Mouse (Mus musculus) forebrain, postnatal 0 days (tissue): ENCODE results near the gene Cdk12. TPM values are rescaled to one million over a fixed set of nuclear protein-coding genes. Genes with fewer than 3 reads are reported as not detected.

Experiments
- ATAC-seq: fragments of 200-750 bp; cut with Nextera tagmentation; 2 replicates; pipeline ENCODE4 v1.8.0; 2017; ENCODE audit warnings: mild to moderate bottlenecking, moderate library complexity
- DNase-seq: peaks from one replicate; pipeline ENCODE4 v3.0.0-alpha.2; 2015
- H3K27ac ChIP-seq: fragments of 300-500 bp; sonication (generic); 2 replicates; pipeline ENCODE4 v1.5.1; 2014; ENCODE audit warnings: low read depth, mild to moderate bottlenecking, antibody characterized with exemption, low read length, moderate library complexity, mixed read lengths
- H3K27me3 ChIP-seq: fragments of 300-500 bp; sonication (generic); 2 replicates; pipeline ENCODE4 v1.6.1; 2014; ENCODE audit warnings: mild to moderate bottlenecking, low read length, mixed read lengths; ENCODE audit not compliant: insufficient read depth
- H3K36me3 ChIP-seq: fragments of 300-500 bp; sonication (generic); 2 replicates; pipeline ENCODE4 v1.6.1; 2014; ENCODE audit warnings: mild to moderate bottlenecking, moderate library complexity; ENCODE audit not compliant: insufficient read depth
- H3K4me1 ChIP-seq: fragments of 300-500 bp; sonication (generic); 2 replicates; pipeline ENCODE4 v1.6.1; 2014; ENCODE audit warnings: antibody characterized with exemption; ENCODE audit not compliant: insufficient read depth
- H3K4me2 ChIP-seq: fragments of 300-500 bp; sonication (generic); 2 replicates; pipeline ENCODE4 v1.6.1; 2014; ENCODE audit warnings: low read depth, mild to moderate bottlenecking, moderate library complexity
- H3K4me3 ChIP-seq: fragments of 300-500 bp; sonication (generic); 2 replicates; pipeline ENCODE4 v1.5.1; 2014; ENCODE audit warnings: low read depth, low read length, mixed read lengths
- H3K9ac ChIP-seq: fragments of 300-500 bp; sonication (generic); 2 replicates; pipeline ENCODE4 v1.6.1; 2014; ENCODE audit warnings: mild to moderate bottlenecking
- H3K9me3 ChIP-seq: fragments of 300-500 bp; sonication (generic); 2 replicates; pipeline ENCODE4 v1.6.1; 2016; ENCODE audit warnings: low read length
- CTCF ChIP-seq: sonication (generic); IDR thresholded peaks from 2 replicates; pipeline ENCODE4 v1.5.1; 2016; ENCODE audit warnings: antibody characterized with exemption, control low read depth, low read depth
- WGBS: fragments of 180-500 bp; shearing (Covaris S2); extraction: QIAGEN DNeasy Blood & Tissue Kit; methylation state at CpG from one replicate; pipeline ENCODE4 v1.1.7; 2014; 5-methylcytosine and 5-hydroxymethylcytosine counted together
- polyA plus RNA-seq: library from polyadenylated mRNA; unstranded; fragments of >200 nt; fragmentation: Nextera tagmentation; extraction: Ambion mirVana; gene quantifications from 2 replicates; pipeline ENCODE4 v1.2.1, GENCODE M21; 2015
- total RNA-seq: library from RNA; depleted of rRNA; stranded (reverse); fragments of >200 nt; gene quantifications from 2 replicates; pipeline ENCODE4 v1.2.3, GENCODE M21; 2014

Gene Cdk12
- total and polyA plus RNA-seq, 2 experiments from 2014 or later = 4.5 to 35.5 TPM

GRCm38 (mm10) chr11:98320806-98321676 is 118.2 kb downstream of the Cdk12 start:
- Histone ChIP-seq H3K4me2 (peak overlapping the region; percentile 49), H3K4me3 (peak overlapping the region; percentile 17; the same call in 1 of the 2 replicates), H3K9ac (peak overlapping the region; percentile 52), H3K4me1 (peaks cover 26% of the 10 kb centered on the region; the same call in 1 of the 2 replicates), H3K27me3 (peaks cover 31% of the 10 kb centered on the region), H3K27ac (peak overlapping the region; percentile 84), H3K9me3 (no peaks in the 10 kb centered on the region), H3K36me3 (no peaks in the 10 kb centered on the region)
- 2% methylated on average over 30 of the region's 30 CpGs for WGBS
- no peak for TF ChIP-seq CTCF
- peak; percentile 32; the same call in 1 of the 2 replicates for ATAC-seq
- peak; percentile 80 for DNase-seq

- WGBS = 5% methylated on average over 5 of the region's 5 CpGs
- no peak for ATAC-seq
- DNase-seq = no peak
- Histone ChIP-seq H3K36me3 (no peaks in the 10 kb centered on the region), H3K4me2 (peak overlapping the region; percentile 49), H3K4me3 (no peak overlapping the region), H3K9ac (peak overlapping the region; percentile 52; the same call in 1 of the 2 replicates), H3K27me3 (peaks cover 31% of the 10 kb centered on the region), H3K9me3 (no peaks in the 10 kb centered on the region), H3K4me1 (peaks cover 26% of the 10 kb centered on the region; the same call in 1 of the 2 replicates), H3K27ac (peak overlapping the region; percentile 84)
- no peak for TF ChIP-seq CTCF
Observed at GRCm38 (mm10) chr11:98321677-98322003, 118.8 kb downstream of the Cdk12 start.

GRCm38 (mm10) chr11:98322159-98322558 is 119.3 kb downstream of the Cdk12 start:
- H3K27ac ChIP-seq = 0 out of 2 replicates have a peak overlapping the region, but pooled peaks have one; percentile 9
- 0 out of 2 replicates have a peak, but pooled peaks cover under 1% of the 10 kb centered on the region for H3K36me3 ChIP-seq
- TF ChIP-seq CTCF = no peak
- peaks cover 26% of the 10 kb centered on the region; the same call in 1 of the 2 replicates for H3K4me1 ChIP-seq
- H3K4me2 ChIP-seq = 0 out of 2 replicates have a peak overlapping the region, but pooled peaks have one; percentile 49
- 0% methylated on average over 1 of the region's 1 CpGs for WGBS
- ATAC-seq = no peak
- no peak overlapping the region for H3K4me3 ChIP-seq
- H3K9ac ChIP-seq = no peak overlapping the region
- no peaks in the 10 kb centered on the region for H3K9me3 ChIP-seq
- no peak for DNase-seq
- peaks cover 31% of the 10 kb centered on the region for H3K27me3 ChIP-seq

- Histone ChIP-seq H3K9me3 (no peaks in the 10 kb centered on the region), H3K4me3 (no peak overlapping the region), H3K9ac (peak overlapping the region; percentile 84; the same call in 1 of the 2 replicates), H3K36me3 (peaks cover 9% of the 10 kb centered on the region), H3K27ac (peak overlapping the region; percentile 69), H3K4me1 (peaks cover 24% of the 10 kb centered on the region; the same call in 1 of the 2 replicates), H3K27me3 (peaks cover 27% of the 10 kb centered on the region), H3K4me2 (peak overlapping the region; percentile 45)
- no peak for DNase-seq
- no peak for TF ChIP-seq CTCF
- no peak for ATAC-seq
- WGBS = 4% methylated on average over 10 of the region's 10 CpGs
Observed at GRCm38 (mm10) chr11:98323136-98323866, 120.4 kb downstream of the Cdk12 start.

GRCm38 (mm10) chr11:98323933-98324332 is 121.1 kb downstream of the Cdk12 start:
- peak overlapping the region; percentile 69 for H3K27ac ChIP-seq
- 0% methylated on average over 9 of the region's 9 CpGs for WGBS
- DNase-seq (no peak), ATAC-seq (no peak)
- H3K27me3 ChIP-seq = peaks cover 27% of the 10 kb centered on the region
- peaks cover 18% of the 10 kb centered on the region; the same call in 1 of the 2 replicates for H3K4me1 ChIP-seq
- no peaks in the 10 kb centered on the region for H3K9me3 ChIP-seq
- H3K36me3 ChIP-seq = peaks cover 9% of the 10 kb centered on the region
- no peak overlapping the region for H3K4me3 ChIP-seq
- H3K4me2 ChIP-seq = peak overlapping the region; percentile 45
- peak overlapping the region; percentile 84 for H3K9ac ChIP-seq
- no peak for TF ChIP-seq CTCF

GRCm38 (mm10) chr11:98325191-98325820 is 122.4 kb downstream of the Cdk12 start:
- Histone ChIP-seq H3K4me1 (peaks cover 8% of the 10 kb centered on the region; the same call in 1 of the 2 replicates), H3K27ac (peak overlapping the region; percentile 95), H3K27me3 (peaks cover 28% of the 10 kb centered on the region), H3K36me3 (peaks cover 9% of the 10 kb centered on the region), H3K9me3 (no peaks in the 10 kb centered on the region), H3K4me3 (peak overlapping the region; percentile 54), H3K4me2 (peak overlapping the region; percentile 45), H3K9ac (peak overlapping the region; percentile 84)
- no peak for ATAC-seq
- no peak for TF ChIP-seq CTCF
- 4% methylated on average over 14 of the region's 14 CpGs for WGBS
- no peak for DNase-seq
